ENCODE assay signal across 29 mouse cellular contexts in genomic region chr9:123942025-123942424, GRCm38 (mm10). TPM values are rescaled to one million over a fixed set of nuclear protein-coding genes. Genes with fewer than 3 reads are reported as not detected.
DNase-seq lines count a peak whose midpoint lies in the region; ATAC-seq and TF ChIP-seq lines count a peak whose summit lies in the region.
"Had no signal": no experiment of that assay in that cellular context is flagged by ENCODE, and none has a peak within 500 bp of the region (broad histone marks: within the 10 kb centered on the region; RNA-seq: fewer than 3 reads in every experiment).

No protein-coding gene starts in this region.

- dilution Hi-C loops in CH12.LX (cut with MboI; ENCODE audit: extremely low pct_ligation_motif_present, extremely low pct_unique_long_range_greater_than_20kb, low sequenced_read_pairs) = no loop called here

- H3K9ac ChIP-seq in liver, embryonic 16.5 days (ENCODE audit: low read depth, low read length) = no peak overlapping the region
- no peak overlapping the region for H3K9ac ChIP-seq in liver, embryonic 11.5 days (ENCODE audit: low read depth, low read length)
- H3K9ac ChIP-seq in CH12.LX (ENCODE audit: insufficient read depth, low read depth) = no peak overlapping the region
- H3K9ac ChIP-seq in hindbrain, embryonic 11.5 days (ENCODE audit: low read depth, low read length) = no peak overlapping the region
- no peak overlapping the region for H3K9ac ChIP-seq in hindbrain, embryonic 13.5 days
- H3K9ac ChIP-seq: heart, embryonic 13.5 days; liver, embryonic 14.5 days had no signal

- 0 out of 2 replicates have a peak, but pooled peaks have one; percentile 26 for ATAC-seq in liver, embryonic 16.5 days (ENCODE audit: low read depth)
- no peak for ATAC-seq in liver, embryonic 11.5 days (replicated peaks; ENCODE audit: low FRiP score)
- ATAC-seq in megakaryocyte, adult 5-6 weeks (ENCODE audit: poor library complexity, severe bottlenecking) = peak; percentile 61
- no peak for ATAC-seq in hindbrain, embryonic 11.5 days (ENCODE audit: low FRiP score)
- no peak for ATAC-seq in hindbrain, embryonic 13.5 days (ENCODE audit: low FRiP score)
- ATAC-seq: hindbrain, postnatal 0 days had no signal

- 56% methylated on average over 3 of the region's 3 CpGs for WGBS in liver, embryonic 16.5 days (ENCODE audit: insufficient replicate concordance)
- WGBS in liver, embryonic 11.5 days = 86% methylated on average over 3 of the region's 3 CpGs
- 91% methylated on average over 3 of the region's 3 CpGs for WGBS in hindbrain, embryonic 11.5 days
- WGBS in hindbrain, embryonic 13.5 days = 94% methylated on average over 3 of the region's 3 CpGs

- DNase-seq in liver, embryonic 11.5 days (ENCODE audit: low spot score) = no peak
- no peak for DNase-seq in CH12.LX (ENCODE audit: extremely low read depth)
- DNase-seq in hindbrain, embryonic 11.5 days (ENCODE audit: low spot score) = no peak
- DNase-seq in right cerebral cortex, postnatal 36 days (ENCODE audit: low spot score in 2 of 2) = no peak
- DNase-seq: adrenal gland, adult 2 months; cerebellum, postnatal 10 days; gastrocnemius, adult 2 months; kidney, adult 18-20 months; kidney, postnatal 10 days; midbrain, embryonic 14.5 days; thymus, postnatal 36 days had no signal

- peak overlapping the region; percentile 59 for H3K27ac ChIP-seq in liver, embryonic 16.5 days (ENCODE audit: low read length)
- no peak overlapping the region for H3K27ac ChIP-seq in liver, embryonic 11.5 days (ENCODE audit: low read depth, low read length)
- peak overlapping the region; percentile 21 for H3K27ac ChIP-seq in CH12.LX (ENCODE audit: insufficient read depth, low read depth)
- H3K27ac ChIP-seq in cortical plate, adult 2 months (ENCODE audit: insufficient read depth, low read length) = 0 out of 2 replicates have a peak overlapping the region, but pooled peaks have one; percentile 56
- H3K27ac ChIP-seq in hindbrain, embryonic 11.5 days (ENCODE audit: low read depth, low read length) = no peak overlapping the region
- no peak overlapping the region for H3K27ac ChIP-seq in hindbrain, embryonic 13.5 days
- H3K27ac ChIP-seq: gastrocnemius, adult 2 months; hindbrain, postnatal 0 days; left cerebral cortex, adult 2 months; limb, embryonic 10.5 days; liver, embryonic 14.5 days had no signal

- no peaks in the 10 kb centered on the region for H3K27me3 ChIP-seq in liver, embryonic 16.5 days (ENCODE audit: control insufficient read depth, insufficient read depth, low read depth, low read length)
- H3K27me3 ChIP-seq in liver, embryonic 11.5 days (replicated peaks; ENCODE audit: control insufficient read depth, insufficient read depth, low read length) = no peaks in the 10 kb centered on the region
- H3K27me3 ChIP-seq in CH12.LX (replicated peaks) = no peaks in the 10 kb centered on the region
- H3K27me3 ChIP-seq in hindbrain, embryonic 11.5 days (ENCODE audit: control insufficient read depth, insufficient read depth, low read length) = no peaks in the 10 kb centered on the region
- no peaks in the 10 kb centered on the region for H3K27me3 ChIP-seq in hindbrain, embryonic 13.5 days
- H3K27me3 ChIP-seq: heart, embryonic 13.5 days; megakaryocyte, embryonic 14.5 days had no signal

- H3K4me1 ChIP-seq in liver, embryonic 16.5 days (ENCODE audit: control insufficient read depth, low read depth, low read length) = peaks cover 2% of the 10 kb centered on the region; the same call in 1 of the 2 replicates
- no peaks in the 10 kb centered on the region; the same call in 1 of the 2 replicates for H3K4me1 ChIP-seq in liver, embryonic 11.5 days (replicated peaks; ENCODE audit: control insufficient read depth, insufficient read depth, low read length)
- H3K4me1 ChIP-seq in CH12.LX (ENCODE audit: control insufficient read depth in 1 of 2, insufficient read depth in 2 of 2) = peaks cover 23 to 50% of the 10 kb centered on the region in 2 experiments
- no peaks in the 10 kb centered on the region for H3K4me1 ChIP-seq in cortical plate, adult 2 months (ENCODE audit: control insufficient read depth, insufficient read depth, low read length)
- H3K4me1 ChIP-seq in hindbrain, embryonic 11.5 days (replicated peaks; ENCODE audit: control insufficient read depth, insufficient read depth, low read length) = no peaks in the 10 kb centered on the region
- no peaks in the 10 kb centered on the region for H3K4me1 ChIP-seq in hindbrain, embryonic 13.5 days (replicated peaks)
- H3K4me1 ChIP-seq: limb, embryonic 10.5 days had no signal

- TF ChIP-seq EP300 in CH12.LX (IDR thresholded peaks at IDR 0.05; ENCODE audit: low read length) = no peak

- H3K36me3 ChIP-seq in liver, embryonic 16.5 days (ENCODE audit: control insufficient read depth, insufficient read depth) = no peaks in the 10 kb centered on the region
- H3K36me3 ChIP-seq in liver, embryonic 11.5 days (ENCODE audit: control insufficient read depth, insufficient read depth, low read length) = no peaks in the 10 kb centered on the region
- no peaks in the 10 kb centered on the region for H3K36me3 ChIP-seq in CH12.LX (replicated peaks in 1 of 2; ENCODE audit: control insufficient read depth in 1 of 2, insufficient read depth in 1 of 2, low read length in 1 of 2)
- H3K36me3 ChIP-seq in hindbrain, embryonic 11.5 days (ENCODE audit: control insufficient read depth, insufficient read depth, low read length) = no peaks in the 10 kb centered on the region
- H3K36me3 ChIP-seq in hindbrain, embryonic 13.5 days = no peaks in the 10 kb centered on the region
- H3K36me3 ChIP-seq: heart, embryonic 13.5 days; limb, embryonic 10.5 days had no signal

- no peak for TF ChIP-seq RAD21 in CH12.LX (IDR thresholded peaks at IDR 0.05; ENCODE audit: low read depth, low read length)

- no peak for TF ChIP-seq CTCF in CH12.LX (conservative IDR thresholded peaks at IDR 0.05 in 1 of 2, IDR thresholded peaks at IDR 0.05 in 1 of 2; ENCODE audit: low read depth in 2 of 2, low read length in 2 of 2)
- TF ChIP-seq CTCF in cortical plate, adult 2 months (IDR thresholded peaks at IDR 0.05; ENCODE audit: extremely low read depth, insufficient read depth, low read length) = no peak

- H3K4me2 ChIP-seq in liver, embryonic 16.5 days (ENCODE audit: low read depth, low read length) = no peak overlapping the region
- H3K4me2 ChIP-seq in liver, embryonic 11.5 days = no peak overlapping the region
- H3K4me2 ChIP-seq in CH12.LX (ENCODE audit: insufficient read depth, low read depth, poor library complexity, severe bottlenecking) = no peak overlapping the region
- H3K4me2 ChIP-seq in hindbrain, embryonic 11.5 days (replicated peaks; ENCODE audit: low read depth, low read length) = no peak overlapping the region
- no peak overlapping the region for H3K4me2 ChIP-seq in hindbrain, embryonic 13.5 days
- H3K4me2 ChIP-seq: heart, embryonic 13.5 days had no signal

- no peaks in the 10 kb centered on the region for H3K9me3 ChIP-seq in liver, embryonic 16.5 days (replicated peaks; ENCODE audit: control insufficient read depth, low read length)
- H3K9me3 ChIP-seq in liver, embryonic 11.5 days (ENCODE audit: control insufficient read depth, low read length) = no peaks in the 10 kb centered on the region
- no peaks in the 10 kb centered on the region for H3K9me3 ChIP-seq in CH12.LX (replicated peaks; ENCODE audit: low read length)
- H3K9me3 ChIP-seq in hindbrain, embryonic 11.5 days (ENCODE audit: control insufficient read depth, low read length) = no peaks in the 10 kb centered on the region
- H3K9me3 ChIP-seq in hindbrain, embryonic 13.5 days = no peaks in the 10 kb centered on the region
- H3K9me3 ChIP-seq: heart, embryonic 13.5 days; limb, embryonic 10.5 days; megakaryocyte, embryonic 14.5 days had no signal

- in situ Hi-C loops in CH12.LX (cut with MboI; ENCODE audit: low pct_ligation_motif_present, low pct_unique_long_range_greater_than_20kb, low sequenced_read_pairs) = no loop called here

- H3K79me2 ChIP-seq in CH12.LX (replicated peaks; ENCODE audit: control insufficient read depth, extremely low read depth, insufficient read depth, poor library complexity, severe bottlenecking) = no peaks in the 10 kb centered on the region

- no peak for TF ChIP-seq POLR2A in CH12.LX (IDR thresholded peaks at IDR 0.05; ENCODE audit: low read depth, low read length)
- TF ChIP-seq POLR2A in cortical plate, adult 2 months (IDR thresholded peaks at IDR 0.05; ENCODE audit: extremely low read depth, insufficient read depth, low read length) = no peak

- H3K4me3 ChIP-seq in liver, embryonic 16.5 days (ENCODE audit: low read depth, low read length) = no peak overlapping the region
- H3K4me3 ChIP-seq in liver, embryonic 11.5 days (ENCODE audit: low read depth, low read length) = no peak overlapping the region
- H3K4me3 ChIP-seq in CH12.LX (replicated peaks in 1 of 3; ENCODE audit: low read depth in 2 of 3, low read length in 2 of 3, poor library complexity in 1 of 3) = no peak overlapping the region
- no peak overlapping the region for H3K4me3 ChIP-seq in cortical plate, adult 2 months (ENCODE audit: insufficient read depth, low read length)
- H3K4me3 ChIP-seq in hindbrain, embryonic 11.5 days (ENCODE audit: low read depth, low read length) = no peak overlapping the region
- no peak overlapping the region for H3K4me3 ChIP-seq in hindbrain, embryonic 13.5 days
- H3K4me3 ChIP-seq: gastrocnemius, adult 2 months; heart, embryonic 13.5 days; left cerebral cortex, adult 2 months; limb, embryonic 10.5 days; megakaryocyte, embryonic 14.5 days; myocyte had no signal

RNA-seq across cellular contexts. Expression of gene Ccr1, which starts 26.5 kb away (rescaled TPM):
- polyA plus RNA-seq in liver, embryonic 16.5 days (2015; fragmentation: Nextera tagmentation; extraction: Ambion mirVana) = 2.9 and 3.5 TPM in 2 replicates
- 1.9 and 2.0 TPM in 2 replicates for polyA plus RNA-seq in liver, embryonic 11.5 days (2014; fragmentation: Nextera tagmentation; extraction: Ambion mirVana)
- total RNA-seq in CH12.LX (2012; rRNA removed) (1.6 TPM in 2 replicates), CH12.LX (2014; rRNA removed) (4.9 and 5.8 TPM in 2 replicates)
- polyA plus RNA-seq in CH12.LX (2012; ENCODE audit: insufficient read length, low read depth) = 1.2 and 1.6 TPM in 2 replicates
- polyA plus RNA-seq in cortical plate, adult 2 months (2012; rRNA removed) = 0.33 and 0.34 TPM in 2 replicates
- total RNA-seq in megakaryocyte, adult 5-6 weeks (2015) = 119 and 127 TPM in 2 replicates
- 94.4 and 94.8 TPM in 2 replicates for total RNA-seq in megakaryocyte, adult 5-6 weeks (2017)
- 0.70 and 1.3 TPM in 2 replicates for polyA plus RNA-seq in hindbrain, embryonic 11.5 days (2014; fragmentation: Nextera tagmentation; extraction: Ambion mirVana)
- 1.2 TPM in 2 replicates for polyA plus RNA-seq in hindbrain, embryonic 13.5 days (2015; fragmentation: Nextera tagmentation; extraction: Ambion mirVana)
- polyA plus RNA-seq: myocyte had no signal

RNA-seq across cellular contexts. Expression of gene Ccr1l1, which starts 36.2 kb away (rescaled TPM):
- 0.07 TPM in 1 of 2 replicates, not detected in the other for polyA plus RNA-seq in liver, embryonic 16.5 days (2015; fragmentation: Nextera tagmentation; extraction: Ambion mirVana)
- polyA plus RNA-seq in liver, embryonic 11.5 days (2014; fragmentation: Nextera tagmentation; extraction: Ambion mirVana) = not detected in 2 replicates
- total RNA-seq in CH12.LX (2012; rRNA removed) (0.08 and 0.25 TPM in 2 replicates), CH12.LX (2014; rRNA removed) (not detected in 2 replicates)
- not detected in 2 replicates for polyA plus RNA-seq in CH12.LX (2012; ENCODE audit: insufficient read length, low read depth)
- polyA plus RNA-seq in cortical plate, adult 2 months (2012; rRNA removed) = 0.10 and 0.13 TPM in 2 replicates
- total RNA-seq in megakaryocyte, adult 5-6 weeks (2015) = 0.23 and 1.0 TPM in 2 replicates
- 0.33 TPM in 1 of 2 replicates, not detected in the other for total RNA-seq in megakaryocyte, adult 5-6 weeks (2017)
- polyA plus RNA-seq in hindbrain, embryonic 11.5 days (2014; fragmentation: Nextera tagmentation; extraction: Ambion mirVana) = not detected in 2 replicates
- polyA plus RNA-seq in hindbrain, embryonic 13.5 days (2015; fragmentation: Nextera tagmentation; extraction: Ambion mirVana) = not detected in 2 replicates
- total RNA-seq: adrenal gland, adult 2 months; gastrocnemius, adult 2 months; heart, postnatal 25 days; hindbrain, postnatal 0 days; layer of hippocampus, adult 18-20 months; left cerebral cortex, adult 2 months had no signal
- polyA plus RNA-seq: adrenal gland, adult 2 months; brain, embryonic 14.5 days; C2C12; forebrain, embryonic 11.5 days; heart, embryonic 13.5 days; hindbrain, postnatal 0 days; limb, embryonic 10.5 days; midbrain, embryonic 14.5 days; myocyte; neural tube, embryonic 14.5 days; stomach, embryonic 14.5 days had no signal

Comparison
In these comparisons a context has a peak if more than half of its experiments do, and no peak if none do; other contexts are left out.
1. ATAC-seq: peak in liver, embryonic 16.5 days (single experiment) and megakaryocyte, adult 5-6 weeks (single experiment); none in liver, embryonic 11.5 days (single experiment), hindbrain, embryonic 11.5 days (single experiment) and hindbrain, embryonic 13.5 days (single experiment).
2. H3K27ac ChIP-seq: peak in liver, embryonic 16.5 days (single experiment), CH12.LX (single experiment) and cortical plate, adult 2 months (single experiment); none in liver, embryonic 11.5 days (single experiment), hindbrain, embryonic 11.5 days (single experiment) and hindbrain, embryonic 13.5 days (single experiment).